Mouse (Mus musculus) CH12.LX (cell line): ENCODE measurements around the gene Gm10644.

Source experiments
- CTCF ChIP-seq, 2 experiments: IDR thresholded peaks in 1 of 2; conservative IDR thresholded peaks in 1 of 2; 2 replicates each; pipeline ENCODE4 v1.5.1; 2011 to 2012; ENCODE audit warnings: low read depth in 2 of 2, low read length in 2 of 2, improper control_type of control experiment in 1 of 2, inconsistent platforms in 1 of 2, mild to moderate bottlenecking in 1 of 2, moderate library complexity in 1 of 2
- ELF1 ChIP-seq: IDR thresholded peaks from 2 replicates; pipeline ENCODE4 v1.6.1; 2014; ENCODE audit warnings: low read depth, mild to moderate bottlenecking, inconsistent platforms, low read length, improper control_type of control experiment
- EP300 ChIP-seq: IDR thresholded peaks from 2 replicates; pipeline ENCODE4 v1.6.1; 2011; ENCODE audit warnings: low read length, improper control_type of control experiment
- MYC ChIP-seq: IDR thresholded peaks from 2 replicates; pipeline ENCODE4 v1.6.1; 2011; ENCODE audit warnings: low read depth, mild to moderate bottlenecking, improper control_type of control experiment, low read length
- PAX5 ChIP-seq: IDR thresholded peaks from 2 replicates; pipeline ENCODE4 v1.6.1; 2012; ENCODE audit warnings: low read length, inconsistent platforms, mixed read lengths
- POLR2A ChIP-seq: IDR thresholded peaks from 2 replicates; pipeline ENCODE4 v1.6.1; 2011; ENCODE audit warnings: low read depth, mild to moderate bottlenecking, improper control_type of control experiment, low read length
- POLR2AphosphoS2 ChIP-seq: IDR thresholded peaks from 2 replicates; pipeline ENCODE4 v1.6.1; 2011; ENCODE audit warnings: low read depth, low read length, improper control_type of control experiment
- SIN3A ChIP-seq: IDR thresholded peaks from 2 replicates; pipeline ENCODE4 v1.6.1; 2012; ENCODE audit warnings: low read length, improper control_type of control experiment, inconsistent platforms
- TBP ChIP-seq: conservative IDR thresholded peaks from 2 replicates; pipeline ENCODE4 v1.6.1; 2011; ENCODE audit warnings: low read depth, low read length, improper control_type of control experiment
- TCF12 ChIP-seq: IDR thresholded peaks from 2 replicates; pipeline ENCODE4 v1.6.1; 2014; ENCODE audit warnings: low read depth, mild to moderate bottlenecking, inconsistent platforms, low read length, improper control_type of control experiment

DNA sequence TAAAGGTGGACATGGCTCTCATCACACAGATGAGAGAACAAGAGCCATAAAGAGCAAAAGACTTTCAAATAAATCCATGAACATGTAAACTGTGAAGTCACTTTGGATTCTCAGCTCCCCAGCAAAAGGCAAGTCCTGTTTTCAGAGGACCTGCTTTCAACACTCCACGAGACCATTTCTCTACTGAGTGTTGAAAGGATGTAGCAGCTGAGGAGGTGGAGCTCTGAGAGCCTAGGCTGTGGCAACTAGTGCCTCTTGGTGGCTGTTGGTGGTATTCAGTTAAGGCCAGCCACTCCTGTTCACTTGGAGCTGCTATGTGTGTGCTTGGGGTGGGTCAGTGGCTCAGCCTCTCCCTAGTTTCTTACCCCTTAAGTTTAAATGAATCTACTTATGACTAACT is 1.8 kb upstream of the Gm10644 start:
- TF ChIP-seq CTCF (conservative IDR thresholded peaks at IDR 0.05 in 1 of 2, IDR thresholded peaks at IDR 0.05 in 1 of 2; ENCODE audit: low read depth in 2 of 2, low read length in 2 of 2) = peak in 1 of 2 experiments; percentile 67; a peak in 2 of 4 replicates
- TF ChIP-seq POLR2AphosphoS2 = no peak
- TF ChIP-seq EP300 = no peak
- TF ChIP-seq POLR2A = no peak
- TF ChIP-seq PAX5 = no peak
- no peak for TF ChIP-seq TBP
- 0 out of 2 replicates have a peak, but pooled peaks have one; percentile 40 for TF ChIP-seq MYC
- peak; percentile 36; the same call in 1 of the 2 replicates for TF ChIP-seq TCF12
- peak; percentile 87 for TF ChIP-seq SIN3A
- TF ChIP-seq ELF1 = no peak
